Mouse (Mus musculus) adrenal gland, adult 10 weeks (tissue): ENCODE results near the gene Tifa. TPM values are rescaled to one million over a fixed set of nuclear protein-coding genes. Genes with fewer than 3 reads are reported as not detected.

Source experiments
- polyA plus RNA-seq: library from polyadenylated mRNA; stranded (reverse); fragments of 350-450 nt; fragmentation: Illumina TruSeq; extraction: RNeasy Lipid Tissue Mini Kit (QIAGEN cat#74804); gene quantifications from one replicate; pipeline ENCODE4 v1.2.3, GENCODE M21; 2014; ENCODE audit warnings: low read depth, low replicate concordance

The Tifa gene
- 13.8 TPM for polyA plus RNA-seq

GRCm38 (mm10) chr3:127789500-127790191, at the start of gene Tifa:
Gene Tifa, plus strand, starts transcription at chr3:127789805.

GRCm38 (mm10) chr3:127780021-127780644, 9.5 kb upstream of the Tifa start, which contains the start of gene Alpk1:
Gene Alpk1, minus strand, starts transcription at chr3:127780527.

GRCm38 (mm10) chr3:127837154-127837865, 47.7 kb downstream of the Tifa start, which contains the start of gene Ap1ar:
Gene Ap1ar, minus strand, starts transcription at chr3:127837523.

Other genes starting within 250 kb of the Tifa start
- gene Larp7, start 236.5 kb upstream of the Tifa start, polyA plus RNA-seq, result 51.4 TPM
- 2.5 TPM for gene Zgrf1, start 236.3 kb upstream of the Tifa start, polyA plus RNA-seq
- gene Neurog2, start 156.7 kb upstream of the Tifa start, polyA plus RNA-seq, result not detected
- gene Alpk1, start 9.3 kb upstream of the Tifa start, polyA plus RNA-seq, result 5.9 TPM
- 34.9 TPM for gene Ap1ar, start 47.7 kb downstream of the Tifa start, polyA plus RNA-seq
- gene Fam241a, start 106.5 kb downstream of the Tifa start, polyA plus RNA-seq, result 19.6 TPM